Comparison of ENCODE assay signal across 22 mouse cellular contexts in the genomic region with DNA sequence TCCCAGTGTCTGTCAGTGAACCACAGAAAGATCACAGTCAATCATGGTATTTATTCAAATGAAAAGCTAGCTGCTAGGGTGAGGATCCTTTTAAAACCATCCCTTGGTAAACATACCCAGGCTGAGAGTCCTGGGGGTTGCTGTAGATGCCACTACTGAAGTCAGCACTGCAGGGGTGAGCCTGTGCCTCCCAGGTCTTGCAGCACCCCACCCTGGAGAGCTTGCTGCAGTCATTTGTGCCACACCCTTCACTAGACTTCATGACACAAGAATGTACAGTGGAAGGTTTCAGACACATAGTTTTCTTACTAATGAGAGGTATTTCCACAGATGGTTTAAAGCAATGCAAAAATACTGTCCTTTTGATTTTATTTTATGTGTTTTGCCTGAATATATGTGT.
A peak's percentile ranks its signal among the peaks of the same experiment; 100 is the strongest.
DNase-seq lines count a peak whose midpoint lies in the region; ATAC-seq and TF ChIP-seq lines count a peak whose summit lies in the region.
"Had no signal": no experiment of that assay in that cellular context is flagged by ENCODE, and none has a peak within 500 bp of the region (broad histone marks: within the 10 kb centered on the region; RNA-seq: fewer than 3 reads in every experiment).

No protein-coding gene starts in this region.

- H3K27me3 ChIP-seq in heart, embryonic 12.5 days (replicated peaks): no peaks in the 10 kb centered on the region
- H3K27me3 ChIP-seq in liver, embryonic 12.5 days (replicated peaks): no peaks in the 10 kb centered on the region
- no peaks in the 10 kb centered on the region for H3K27me3 ChIP-seq in liver, embryonic 16.5 days (ENCODE audit: control insufficient read depth, insufficient read depth, low read depth, low read length)
- no peaks in the 10 kb centered on the region for H3K27me3 ChIP-seq in midbrain, postnatal 0 days (ENCODE audit: insufficient read depth, low read length)
- no peaks in the 10 kb centered on the region for H3K27me3 ChIP-seq in thymus, adult 2 months (ENCODE audit: control insufficient read depth, insufficient read depth, low read length)
- H3K27me3 ChIP-seq: CH12.LX; forebrain, embryonic 15.5 days; hindbrain, embryonic 15.5 days had no signal

- H3K9me3 ChIP-seq in heart, embryonic 12.5 days (replicated peaks): no peaks in the 10 kb centered on the region
- no peaks in the 10 kb centered on the region for H3K9me3 ChIP-seq in liver, embryonic 12.5 days (replicated peaks)
- H3K9me3 ChIP-seq in liver, embryonic 16.5 days (replicated peaks; ENCODE audit: control insufficient read depth, low read length): no peaks in the 10 kb centered on the region
- no peaks in the 10 kb centered on the region for H3K9me3 ChIP-seq in midbrain, postnatal 0 days (ENCODE audit: low read length)
- H3K9me3 ChIP-seq: embryonic facial prominence, embryonic 10.5 days; forebrain, embryonic 10.5 days; forebrain, embryonic 15.5 days; hindbrain, embryonic 15.5 days had no signal

- peaks cover 51% of the 10 kb centered on the region for H3K4me1 ChIP-seq in heart, embryonic 12.5 days (replicated peaks)
- H3K4me1 ChIP-seq in liver, embryonic 12.5 days: peaks cover 38% of the 10 kb centered on the region
- H3K4me1 ChIP-seq in liver, embryonic 16.5 days (ENCODE audit: control insufficient read depth, low read depth, low read length): peaks cover 9% of the 10 kb centered on the region
- no peaks in the 10 kb centered on the region for H3K4me1 ChIP-seq in midbrain, postnatal 0 days (ENCODE audit: insufficient read depth, low read length)
- H3K4me1 ChIP-seq in thymus, adult 2 months (replicated peaks; ENCODE audit: control insufficient read depth, insufficient read depth, low read length): 0 out of 2 replicates have a peak, but pooled peaks cover 2% of the 10 kb centered on the region
- H3K4me1 ChIP-seq: forebrain, embryonic 15.5 days; hindbrain, embryonic 15.5 days had no signal

- H3K4me2 ChIP-seq in heart, embryonic 12.5 days: no peak overlapping the region
- H3K4me2 ChIP-seq in liver, embryonic 12.5 days: peak overlapping the region; percentile 6; the same call in 1 of the 2 replicates
- H3K4me2 ChIP-seq in liver, embryonic 16.5 days (ENCODE audit: low read depth, low read length): 0 out of 2 replicates have a peak overlapping the region, but pooled peaks have one; percentile 5
- H3K4me2 ChIP-seq in midbrain, postnatal 0 days (ENCODE audit: low read depth, low read length, poor library complexity, severe bottlenecking): no peak overlapping the region
- H3K4me2 ChIP-seq: forebrain, embryonic 15.5 days; heart, embryonic 11.5 days; hindbrain, embryonic 15.5 days had no signal

- TF ChIP-seq POLR2A in thymus, adult 2 months (IDR thresholded peaks at IDR 0.05; ENCODE audit: control insufficient read depth, extremely low read depth, insufficient read depth, low read length, poor library complexity): no peak

- no peak for ATAC-seq in heart, embryonic 12.5 days (ENCODE audit: insufficient number of reproducible peaks, low FRiP score)
- peak; percentile 79 for ATAC-seq in liver, embryonic 12.5 days
- peak; percentile 55; the same call in 1 of the 2 replicates for ATAC-seq in liver, embryonic 16.5 days (ENCODE audit: low read depth)
- ATAC-seq in midbrain, postnatal 0 days (ENCODE audit: low FRiP score): no peak
- ATAC-seq: forebrain, embryonic 15.5 days had no signal

- no peak overlapping the region for H3K9ac ChIP-seq in heart, embryonic 12.5 days
- H3K9ac ChIP-seq in liver, embryonic 12.5 days: no peak overlapping the region
- no peak overlapping the region for H3K9ac ChIP-seq in liver, embryonic 16.5 days (ENCODE audit: low read depth, low read length)
- H3K9ac ChIP-seq in midbrain, postnatal 0 days (replicated peaks; ENCODE audit: low read length, poor library complexity, severe bottlenecking): no peak overlapping the region
- H3K9ac ChIP-seq: forebrain, embryonic 15.5 days; hindbrain, embryonic 15.5 days had no signal

- DNase-seq in heart, postnatal 10 days: no peak
- peak; percentile 2 for DNase-seq in NIH3T3 (ENCODE audit: low read depth)
- no peak for DNase-seq in midbrain, postnatal 0 days (ENCODE audit: low spot score)
- no peak for DNase-seq in thymus, adult 2 months
- DNase-seq in lung, adult 18-20 months: no peak
- DNase-seq: adrenal gland, postnatal 10 days; cerebellum, adult 11-12 months; cerebellum, adult 9-11 months; cerebellum, postnatal 36 days; gastrocnemius, postnatal 36 days; heart, adult 11 months; heart, postnatal 36 days had no signal

- intact Hi-C loops in heart, postnatal 10 days (cut with DNase I): no loop called here

- H3K36me3 ChIP-seq in heart, embryonic 12.5 days: peaks cover 8% of the 10 kb centered on the region
- H3K36me3 ChIP-seq in liver, embryonic 12.5 days: peaks cover 24% of the 10 kb centered on the region; the same call in 1 of the 2 replicates
- no peaks in the 10 kb centered on the region for H3K36me3 ChIP-seq in liver, embryonic 16.5 days (ENCODE audit: control insufficient read depth, insufficient read depth)
- no peaks in the 10 kb centered on the region for H3K36me3 ChIP-seq in midbrain, postnatal 0 days (ENCODE audit: insufficient read depth, low read length)
- H3K36me3 ChIP-seq in thymus, adult 2 months (ENCODE audit: control insufficient read depth, insufficient read depth, low read length): no peaks in the 10 kb centered on the region; the same call in 1 of the 2 replicates
- H3K36me3 ChIP-seq: forebrain, embryonic 15.5 days; hindbrain, embryonic 15.5 days had no signal

- peak overlapping the region; percentile 86; the same call in 1 of the 2 replicates for H3K27ac ChIP-seq in heart, embryonic 12.5 days (ENCODE audit: poor library complexity, severe bottlenecking)
- H3K27ac ChIP-seq in liver, embryonic 12.5 days: peak overlapping the region; percentile 73; the same call in 1 of the 2 replicates
- no peak overlapping the region for H3K27ac ChIP-seq in liver, embryonic 16.5 days (ENCODE audit: low read length)
- no peak overlapping the region for H3K27ac ChIP-seq in midbrain, postnatal 0 days (ENCODE audit: low read depth, low read length)
- H3K27ac ChIP-seq in thymus, adult 2 months (ENCODE audit: control insufficient read depth, insufficient read depth, low read length): no peak overlapping the region
- H3K27ac ChIP-seq: embryonic facial prominence, embryonic 10.5 days; forebrain, embryonic 10.5 days; forebrain, embryonic 15.5 days; hindbrain, embryonic 15.5 days had no signal

- no peak overlapping the region for H3K4me3 ChIP-seq in heart, embryonic 12.5 days
- H3K4me3 ChIP-seq in liver, embryonic 12.5 days: no peak overlapping the region
- H3K4me3 ChIP-seq in liver, embryonic 16.5 days (ENCODE audit: low read depth, low read length): no peak overlapping the region
- H3K4me3 ChIP-seq in midbrain, postnatal 0 days (ENCODE audit: low read depth, low read length): no peak overlapping the region
- no peak overlapping the region for H3K4me3 ChIP-seq in thymus, adult 2 months (ENCODE audit: control insufficient read depth, insufficient read depth, low read length)
- H3K4me3 ChIP-seq: embryonic facial prominence, embryonic 10.5 days; erythroblast, embryonic 14.5 days; forebrain, embryonic 10.5 days; forebrain, embryonic 15.5 days; hindbrain, embryonic 15.5 days had no signal

- TF ChIP-seq CTCF in midbrain, postnatal 0 days (IDR thresholded peaks at IDR 0.05): no peak
- no peak for TF ChIP-seq CTCF in thymus, adult 2 months (IDR thresholded peaks at IDR 0.05; ENCODE audit: borderline replicate concordance, control insufficient read depth, extremely low read depth, insufficient read depth, low read length, poor library complexity)

Comparison
In these comparisons a context has a peak if more than half of its experiments do, and no peak if none do; other contexts are left out.
1. H3K27ac ChIP-seq: peak in heart, embryonic 12.5 days (single experiment) and liver, embryonic 12.5 days (single experiment); none in liver, embryonic 16.5 days (single experiment), midbrain, postnatal 0 days (single experiment) and thymus, adult 2 months (single experiment).
2. ATAC-seq: peak in liver, embryonic 12.5 days (single experiment) and liver, embryonic 16.5 days (single experiment); none in heart, embryonic 12.5 days (single experiment) and midbrain, postnatal 0 days (single experiment).
3. H3K4me2 ChIP-seq: peak in liver, embryonic 12.5 days (single experiment) and liver, embryonic 16.5 days (single experiment); none in heart, embryonic 12.5 days (single experiment) and midbrain, postnatal 0 days (single experiment).